Mouse (Mus musculus) T-helper 17 cell (primary cell): ENCODE results near the gene Gm9049.

ENCODE experiments used
- in situ Hi-C, 2 experiments: fragments of 300-600 bp; cut with MboI, MseI; formaldehyde crosslinking; loops; 1 replicate in 1 of 2; 2 replicates in 1 of 2; pipeline ENCODE4 v1.15.1; 2025; ENCODE audit warnings: high pct_unique_total_duplicates in 2 of 2

Gene Gm9049

DNA sequence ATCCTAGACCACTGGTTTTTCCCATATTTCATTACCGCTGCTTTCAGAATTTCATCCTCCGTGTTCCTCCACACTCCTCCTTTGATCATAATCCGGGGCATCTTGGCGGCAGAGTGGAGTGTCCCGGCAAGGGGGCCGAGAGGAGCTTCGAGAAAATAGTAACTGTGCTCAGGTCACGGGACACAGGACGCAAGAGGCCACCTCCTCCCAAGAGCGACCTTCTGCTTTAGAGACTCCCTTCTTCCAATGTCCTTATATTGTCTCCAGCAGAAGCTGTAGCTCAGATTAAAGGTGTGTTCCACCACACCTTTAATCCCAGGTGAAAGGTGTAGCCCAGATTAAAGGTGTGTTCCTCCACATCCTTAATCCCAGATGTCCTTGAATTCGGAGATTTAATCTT, at the start of gene Gm9049:
TSS of gene Gm9049 (minus strand) at position 101 of the 400 bp plus-strand sequence.
- in situ Hi-C loops, result loop anchor here (10.0 to 25.0 kb wide), 2 partner anchors 49 to 117 kb away; partner anchors contain the start of gene Gm32717 (in 1 of the 2)

DNA sequence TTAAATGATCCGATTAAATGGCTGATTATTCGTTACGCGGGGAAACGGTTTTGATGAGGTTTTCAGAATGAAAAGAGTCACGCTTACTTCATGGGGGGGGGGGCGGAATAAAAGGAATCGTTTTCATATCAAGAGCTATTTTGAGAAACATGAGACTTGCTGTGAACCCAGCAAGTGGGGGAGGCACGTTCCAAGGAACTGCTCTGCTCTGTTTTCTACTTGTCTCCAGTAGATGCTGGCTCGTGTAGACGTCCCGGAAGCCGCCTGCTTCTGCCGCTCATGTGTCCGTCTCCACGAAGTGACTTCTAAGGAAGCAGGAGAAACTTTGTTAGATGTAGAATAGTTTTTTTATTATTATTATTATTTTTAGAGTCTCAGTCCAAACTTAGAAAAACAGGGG, 46.0 kb upstream of the Gm9049 start:
- in situ Hi-C loops, result no loop called here

DNA sequence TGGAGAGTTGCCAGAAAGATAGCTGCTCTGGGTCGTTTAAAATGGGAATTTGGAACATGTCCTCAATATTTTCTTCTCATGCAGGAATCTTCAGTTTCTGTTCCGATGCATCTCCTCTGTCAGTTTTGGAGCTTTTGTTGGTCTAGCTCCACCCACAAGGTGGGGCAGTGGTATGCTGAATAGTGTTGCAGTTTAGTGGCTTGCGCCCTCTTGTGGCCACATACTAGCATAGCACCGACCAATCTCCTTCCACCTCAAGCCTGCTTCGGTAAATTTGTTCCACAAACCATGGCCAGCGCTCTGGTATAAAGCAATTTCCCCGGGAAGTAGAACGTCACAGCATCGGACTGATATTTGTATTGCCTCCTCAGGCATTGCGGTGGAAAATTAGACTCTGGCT, 16.5 kb upstream of the Gm9049 start:
- in situ Hi-C loops, result loop anchor here in 1 of 2 experiments (25.0 kb wide), 1 partner anchor 133 kb away; the partner anchor contains the start of gene Gm32717

DNA sequence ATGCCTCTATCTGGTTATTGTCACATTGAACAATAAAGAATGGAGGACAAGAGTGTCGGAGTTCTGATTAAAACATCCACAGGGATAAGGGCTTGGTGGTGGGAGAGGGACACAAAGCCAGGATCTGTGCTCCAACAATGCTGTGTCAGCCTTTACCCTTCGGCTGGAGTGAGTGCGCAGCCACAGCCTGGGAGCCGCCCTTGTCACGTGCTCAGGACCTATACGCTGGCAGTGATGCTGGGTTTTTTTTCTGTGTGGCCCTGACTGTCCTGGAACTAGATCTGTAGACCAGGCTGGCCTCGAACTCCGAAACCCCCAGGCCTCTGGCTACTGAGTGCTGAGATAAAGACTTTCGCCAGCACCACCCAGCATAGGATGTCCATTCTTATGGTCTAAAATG, 15.6 kb upstream of the Gm9049 start:
- in situ Hi-C loops, result loop anchor here (5.0 to 25.0 kb wide), 4 partner anchors 98 to 212 kb away; partner anchors contain the start of gene Gm32717 (in 1 of the 2)

DNA sequence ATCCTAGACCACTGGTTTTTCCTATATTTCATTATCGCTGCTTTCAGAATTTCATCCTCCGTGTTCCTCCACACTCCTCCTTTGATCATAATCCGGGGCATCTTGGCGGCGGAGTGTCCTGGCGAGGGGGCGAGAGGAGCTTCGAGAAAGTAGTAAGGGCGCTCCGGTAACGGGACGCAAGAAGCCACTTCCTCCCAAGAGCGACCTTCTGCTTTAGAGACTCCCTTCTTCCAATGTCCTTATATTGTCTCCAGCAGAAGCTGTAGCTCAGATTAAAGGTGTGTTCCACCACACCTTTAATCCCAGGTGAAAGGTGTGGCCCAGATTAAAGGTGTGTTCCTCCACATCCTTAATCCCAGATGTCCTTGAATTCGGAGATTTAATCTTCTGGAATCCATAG, 5.3 kb downstream of the Gm9049 start, which contains the start of gene Gm9048:
TSS of gene Gm9048 (minus strand) at position 101 of the 400 bp plus-strand sequence.
- in situ Hi-C loops, result loop anchor here in 1 of 2 experiments (25.0 kb wide), 1 partner anchor 639 kb away; no protein-coding TSS in a partner anchor

DNA sequence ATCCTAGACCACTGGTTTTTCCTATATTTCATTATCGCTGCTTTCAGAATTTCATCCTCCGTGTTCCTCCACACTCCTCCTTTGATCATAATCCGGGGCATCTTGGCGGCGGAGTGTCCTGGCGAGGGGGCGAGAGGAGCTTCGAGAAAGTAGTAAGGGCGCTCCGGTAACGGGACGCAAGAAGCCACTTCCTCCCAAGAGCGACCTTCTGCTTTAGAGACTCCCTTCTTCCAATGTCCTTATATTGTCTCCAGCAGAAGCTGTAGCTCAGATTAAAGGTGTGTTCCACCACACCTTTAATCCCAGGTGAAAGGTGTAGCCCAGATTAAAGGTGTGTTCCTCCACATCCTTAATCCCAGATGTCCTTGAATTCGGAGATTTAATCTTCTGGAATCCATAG, 10.8 kb downstream of the Gm9049 start, which contains the start of gene Gm9046:
TSS of gene Gm9046 (minus strand) at position 101 of the 400 bp plus-strand sequence.
- in situ Hi-C loops, result loop anchor here in 1 of 2 experiments (25.0 kb wide), 1 partner anchor 644 kb away; no protein-coding TSS in a partner anchor

DNA sequence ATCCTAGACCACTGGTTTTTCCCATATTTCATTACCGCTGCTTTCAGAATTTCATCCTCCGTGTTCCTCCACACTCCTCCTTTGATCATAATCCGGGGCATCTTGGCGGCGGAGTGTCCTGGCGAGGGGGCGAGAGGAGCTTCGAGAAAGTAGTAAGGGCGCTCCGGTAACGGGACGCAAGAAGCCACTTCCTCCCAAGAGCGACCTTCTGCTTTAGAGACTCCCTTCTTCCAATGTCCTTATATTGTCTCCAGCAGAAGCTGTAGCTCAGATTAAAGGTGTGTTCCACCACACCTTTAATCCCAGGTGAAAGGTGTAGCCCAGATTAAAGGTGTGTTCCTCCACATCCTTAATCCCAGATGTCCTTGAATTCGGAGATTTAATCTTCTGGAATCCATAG, 16.2 kb downstream of the Gm9049 start, which contains the start of gene Gm9045:
TSS of gene Gm9045 (minus strand) at position 101 of the 400 bp plus-strand sequence.
- in situ Hi-C loops, result loop anchor here in 1 of 2 experiments (25.0 kb wide), 1 partner anchor 650 kb away; no protein-coding TSS in a partner anchor

DNA sequence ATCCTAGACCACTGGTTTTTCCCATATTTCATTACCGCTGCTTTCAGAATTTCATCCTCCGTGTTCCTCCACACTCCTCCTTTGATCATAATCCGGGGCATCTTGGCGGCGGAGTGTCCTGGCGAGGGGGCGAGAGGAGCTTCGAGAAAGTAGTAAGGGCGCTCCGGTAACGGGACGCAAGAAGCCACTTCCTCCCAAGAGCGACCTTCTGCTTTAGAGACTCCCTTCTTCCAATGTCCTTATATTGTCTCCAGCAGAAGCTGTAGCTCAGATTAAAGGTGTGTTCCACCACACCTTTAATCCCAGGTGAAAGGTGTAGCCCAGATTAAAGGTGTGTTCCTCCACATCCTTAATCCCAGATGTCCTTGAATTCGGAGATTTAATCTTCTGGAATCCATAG, 21.6 kb downstream of the Gm9049 start, which contains the start of gene Gm9044:
TSS of gene Gm9044 (minus strand) at position 101 of the 400 bp plus-strand sequence.
- in situ Hi-C loops, result loop anchor here in 1 of 2 experiments (5.0 to 25.0 kb wide), 2 partner anchors 290 to 655 kb away; no protein-coding TSS in a partner anchor

DNA sequence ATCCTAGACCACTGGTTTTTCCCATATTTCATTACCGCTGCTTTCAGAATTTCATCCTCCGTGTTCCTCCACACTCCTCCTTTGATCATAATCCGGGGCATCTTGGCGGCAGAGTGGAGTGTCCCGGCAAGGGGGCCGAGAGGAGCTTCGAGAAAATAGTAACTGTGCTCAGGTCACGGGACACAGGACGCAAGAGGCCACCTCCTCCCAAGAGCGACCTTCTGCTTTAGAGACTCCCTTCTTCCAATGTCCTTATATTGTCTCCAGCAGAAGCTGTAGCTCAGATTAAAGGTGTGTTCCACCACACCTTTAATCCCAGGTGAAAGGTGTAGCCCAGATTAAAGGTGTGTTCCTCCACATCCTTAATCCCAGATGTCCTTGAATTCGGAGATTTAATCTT, 27.0 kb downstream of the Gm9049 start, which contains the start of gene Gm9040:
TSS of gene Gm9040 (minus strand) at position 101 of the 400 bp plus-strand sequence.
- in situ Hi-C loops, result loop anchor here in 1 of 2 experiments (5.0 to 25.0 kb wide), 2 partner anchors 35 to 660 kb away; no protein-coding TSS in a partner anchor

DNA sequence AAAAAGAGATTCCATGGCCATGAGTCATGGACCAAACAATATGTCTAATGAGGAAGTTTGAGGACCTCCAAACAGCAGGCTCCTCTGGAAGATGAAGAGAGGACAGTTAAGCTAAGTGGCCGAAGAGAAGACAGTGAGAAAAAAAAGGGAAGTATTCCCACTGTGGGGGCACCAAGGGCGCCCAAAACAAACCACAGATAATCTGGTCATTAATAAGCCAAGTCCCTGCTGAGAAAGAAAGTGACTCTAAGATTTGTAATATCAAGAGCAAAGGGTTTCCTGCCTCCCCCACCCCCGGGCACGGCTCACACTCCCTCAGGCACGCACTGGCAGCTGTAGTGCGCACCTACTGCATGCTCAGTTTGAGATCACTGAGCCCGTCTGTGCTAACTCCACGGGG, 34.9 kb downstream of the Gm9049 start:
- in situ Hi-C loops, result no loop called here

DNA sequence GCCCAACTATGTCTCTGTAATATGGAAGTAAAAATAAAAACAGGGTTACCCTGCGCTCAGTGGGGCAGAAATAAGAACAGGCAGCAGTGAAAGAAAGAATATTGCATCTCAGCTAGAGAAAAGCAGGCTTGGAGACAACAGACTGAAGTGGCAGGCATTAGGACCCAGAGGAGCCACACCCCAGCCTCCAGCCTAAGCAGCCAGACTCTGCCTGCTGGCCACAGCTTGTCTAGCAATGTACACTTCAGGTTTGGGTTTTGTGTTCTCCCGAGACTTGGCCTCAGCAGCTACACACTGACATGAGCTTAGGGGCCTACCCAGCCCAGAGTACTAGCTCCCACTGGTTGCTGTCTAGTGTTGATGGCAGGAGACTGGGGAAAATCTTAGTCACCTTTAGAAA, 51.8 kb downstream of the Gm9049 start:
- in situ Hi-C loops, result loop anchor here (10.0 kb wide), 1 partner anchor 53 kb away; the partner anchor contains the start of gene Gm9049 (in 2 of the 2)
